Mouse (Mus musculus) ES-E14 (cell line): ENCODE results near the gene Il15ra. TPM values are rescaled to one million over a fixed set of nuclear protein-coding genes. Genes with fewer than 3 reads are reported as not detected.
A peak's percentile ranks its signal among the peaks of the same experiment; 100 is the strongest.

Experiments used
- DNase-seq: peaks from one replicate; pipeline ENCODE4 v3.0.0-alpha.2; 2013; ENCODE audit warnings: low read depth, low spot score
- H3K27ac ChIP-seq: 2 replicates; pipeline ENCODE4 v1.5.1; 2012; ENCODE audit warnings: low read depth, mild to moderate bottlenecking, low read length, moderate library complexity, mixed read lengths; ENCODE audit not compliant: poor library complexity, insufficient read depth, severe bottlenecking
- H3K36me3 ChIP-seq: 2 replicates; pipeline ENCODE4 v1.6.1; 2012; ENCODE audit warnings: mild to moderate bottlenecking, low read length, moderate library complexity, mixed read lengths; ENCODE audit not compliant: control insufficient read depth, poor library complexity, insufficient read depth, severe bottlenecking
- H3K4me1 ChIP-seq, 2 experiments: fragments of 150-350 bp in 1 of 2; sonication (generic) in 1 of 2; 2 replicates each; pipeline ENCODE4 v1.6.1; 2012; ENCODE audit warnings: low read length in 2 of 2, mild to moderate bottlenecking in 1 of 2, mixed read lengths in 1 of 2; ENCODE audit not compliant: control insufficient read depth in 2 of 2, insufficient read depth in 2 of 2, poor library complexity in 1 of 2
- H3K4me3 ChIP-seq, 2 experiments: fragments of 150-350 bp in 1 of 2; sonication (generic) in 1 of 2; 2 replicates each; pipeline ENCODE4 v1.5.1; 2012; ENCODE audit warnings: low read length in 2 of 2, low read depth in 1 of 2, mild to moderate bottlenecking in 1 of 2, mixed read lengths in 1 of 2; ENCODE audit not compliant: insufficient read depth in 1 of 2, poor library complexity in 1 of 2, severe bottlenecking in 1 of 2
- H3K9ac ChIP-seq: 2 replicates; pipeline ENCODE4 v1.6.1; 2012; ENCODE audit warnings: low read depth, mild to moderate bottlenecking, low read length, mixed read lengths; ENCODE audit not compliant: poor library complexity, insufficient read depth, severe bottlenecking
- H3K9me3 ChIP-seq: fragments of 150-350 bp; sonication (generic); 2 replicates; pipeline ENCODE4 v1.6.1; 2012; ENCODE audit warnings: low read depth, mild to moderate bottlenecking, low read length; ENCODE audit not compliant: control insufficient read depth, insufficient read depth
- CHD2 ChIP-seq: IDR thresholded peaks from 2 replicates; pipeline ENCODE4 v1.6.1; 2014; ENCODE audit warnings: mild to moderate bottlenecking, low read depth, low read length, inconsistent platforms
- HCFC1 ChIP-seq: IDR thresholded peaks from 2 replicates; pipeline ENCODE4 v1.6.1; 2012; ENCODE audit warnings: low read length, inconsistent platforms, borderline replicate concordance; ENCODE audit not compliant: insufficient read depth
- MAFK ChIP-seq: IDR thresholded peaks from 2 replicates; pipeline ENCODE4 v1.6.1; 2014; ENCODE audit warnings: mild to moderate bottlenecking, low read depth, low read length, inconsistent platforms; ENCODE audit not compliant: insufficient read depth
- ZC3H11A ChIP-seq: IDR thresholded peaks from 2 replicates; pipeline ENCODE4 v1.6.1; 2012; ENCODE audit warnings: low read depth, mild to moderate bottlenecking, inconsistent platforms, low read length, borderline replicate concordance
- ZNF384 ChIP-seq: IDR thresholded peaks from 2 replicates; pipeline ENCODE4 v1.6.1; 2012; ENCODE audit warnings: low read depth, low read length, inconsistent platforms
- in situ Hi-C, 2 experiments: fragments of 600-800 bp; cut with MboI; formaldehyde crosslinking; loops; one replicate each; pipeline ENCODE4 v1.15.1; 2025; ENCODE audit warnings: low sequenced_read_pairs in 2 of 2, inconsistent platforms in 1 of 2; ENCODE audit not compliant: unreplicated experiment in 2 of 2
- total RNA-seq: library from RNA; depleted of rRNA; stranded (reverse); fragments of 300-350 nt; gene quantifications from 2 replicates; pipeline ENCODE4 v1.2.3, GENCODE M21; 2012; rRNA removed

Il15ra gene
- total RNA-seq, 1 experiment = 2.4 TPM

DNA sequence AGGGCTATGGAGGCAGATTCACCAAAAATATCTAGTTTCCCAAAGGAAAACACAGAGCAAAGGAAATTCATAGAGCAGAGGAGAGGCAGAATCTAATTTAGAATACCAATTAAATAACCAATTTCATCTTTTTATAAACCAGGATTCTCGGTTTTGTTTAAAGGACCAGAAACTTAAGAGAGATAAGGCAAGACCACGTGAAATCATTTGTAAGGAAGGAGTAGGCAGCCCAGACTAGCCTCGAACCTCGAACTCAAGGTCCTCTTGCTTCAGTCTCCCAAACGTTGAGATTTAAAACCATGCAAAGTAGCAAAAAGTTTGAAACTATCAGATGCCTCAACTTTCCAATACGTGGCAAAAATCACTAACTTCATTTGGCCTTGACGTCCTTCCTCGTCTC, 71.3 kb downstream of the Il15ra start:
- in situ Hi-C loops = no loop called here
- H3K27ac ChIP-seq = no peak overlapping the region

GRCm38 (mm10) chr2:11777091-11778068, 72.3 kb downstream of the Il15ra start, which contains the start of the genes Fbh1 and Ankrd16:
Fbh1 (minus strand) TSS chr2:11777582.
Ankrd16 (plus strand) TSS chr2:11777876.
- peaks cover 0 to 5% of the 10 kb centered on the region in 2 experiments; a peak in 1 of 4 replicates for H3K4me1 ChIP-seq
- H3K9ac ChIP-seq = peak within 1 kb of the TSS; percentile 91
- no peak for TF ChIP-seq MAFK
- no peak; the same call in 1 of the 2 replicates for TF ChIP-seq HCFC1
- peak; percentile 96 for TF ChIP-seq CHD2
- DNase-seq = peak; percentile 100
- H3K27ac ChIP-seq = peak within 1 kb of the TSS; percentile 68
- no peaks in the 10 kb centered on the region for H3K9me3 ChIP-seq
- in situ Hi-C loops = no loop called here
- peaks cover 6% of the 10 kb centered on the region; the same call in 1 of the 2 replicates for H3K36me3 ChIP-seq
- peak within 1 kb of the TSS; percentile 91 to 96 for H3K4me3 ChIP-seq

More for the DNA sequence above, 71.3 kb downstream of the Il15ra start:
- peaks cover 6% of the 10 kb centered on the region; the same call in 1 of the 2 replicates for H3K36me3 ChIP-seq
- H3K4me1 ChIP-seq = peaks cover 0 to 5% of the 10 kb centered on the region in 2 experiments; a peak in 1 of 4 replicates
- H3K4me3 ChIP-seq = peak overlapping the region; percentile 90 to 93; a peak in 3 of 4 replicates
- no peak for DNase-seq
- TF ChIP-seq HCFC1 = no peak
- no peak for TF ChIP-seq ZC3H11A
- no peak for TF ChIP-seq MAFK
- no peak for TF ChIP-seq ZNF384
- TF ChIP-seq CHD2 = no peak
- peak overlapping the region; percentile 82; the same call in 1 of the 2 replicates for H3K9ac ChIP-seq
- H3K9me3 ChIP-seq = no peaks in the 10 kb centered on the region

DNA sequence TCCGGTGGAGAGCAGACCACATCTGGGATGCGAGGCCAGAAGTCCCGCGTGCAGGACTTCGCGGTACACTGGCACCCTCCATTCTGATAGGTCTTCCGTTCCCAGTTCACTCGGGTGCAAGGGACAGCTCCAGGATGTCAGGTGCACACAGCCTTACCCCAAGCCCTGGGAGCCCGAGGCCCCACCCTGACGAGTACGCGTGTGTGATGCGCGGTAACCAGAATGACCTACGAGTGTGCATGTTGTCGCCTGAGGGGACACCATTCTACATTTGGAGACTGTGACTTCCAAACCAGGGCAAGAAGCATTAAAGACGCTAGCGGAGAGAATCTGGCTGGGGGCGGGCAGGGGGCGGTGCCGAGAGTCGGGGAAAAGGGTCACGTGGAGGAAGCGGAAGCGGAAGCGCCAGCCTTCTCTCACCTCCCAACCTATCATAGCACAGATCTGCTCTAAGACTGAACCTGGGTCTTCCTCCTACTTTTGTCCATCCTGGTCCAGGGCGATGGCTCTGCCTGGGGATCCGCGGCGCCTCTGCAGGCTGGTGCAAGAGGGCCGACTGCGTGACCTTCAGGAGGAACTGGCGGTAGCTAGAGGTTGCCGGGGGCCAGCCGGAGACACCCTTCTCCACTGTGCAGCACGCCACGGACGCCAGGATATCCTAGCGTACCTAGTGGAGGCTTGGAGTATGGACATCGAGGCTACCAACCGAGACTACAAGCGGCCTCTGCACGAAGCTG, 73.2 kb downstream of the Il15ra start:
- Histone ChIP-seq H3K36me3 (peaks cover 6% of the 10 kb centered on the region; the same call in 1 of the 2 replicates), H3K4me3 (peak overlapping the region; percentile 91 to 96), H3K9me3 (no peaks in the 10 kb centered on the region), H3K9ac (peak overlapping the region; percentile 91), H3K4me1 (peaks cover 0 to 5% of the 10 kb centered on the region in 2 experiments; a peak in 1 of 4 replicates), H3K27ac (peak overlapping the region; percentile 68)
- peak; percentile 76 for DNase-seq
- in situ Hi-C loops = no loop called here
- TF ChIP-seq HCFC1 = no peak
- no peak for TF ChIP-seq MAFK
- no peak for TF ChIP-seq ZNF384
- no peak for TF ChIP-seq ZC3H11A
- TF ChIP-seq CHD2 = no peak

Other genes starting within 250 kb of the Il15ra start
- gene Pfkfb3, start 151.2 kb upstream of the Il15ra start, total RNA-seq = 18.9 and 19.6 TPM in 2 replicates
- 137 and 175 TPM in 2 replicates for gene Rbm17, start 101.1 kb upstream of the Il15ra start, total RNA-seq
- gene Gm17490, start 79.0 kb upstream of the Il15ra start, total RNA-seq = not detected in 2 replicates
- gene Il2ra, start 62.5 kb upstream of the Il15ra start, total RNA-seq = not detected in 2 replicates
- 45.3 and 51.3 TPM in 2 replicates for gene Fbh1, start 72.3 kb downstream of the Il15ra start, total RNA-seq
- 33.6 and 44.6 TPM in 2 replicates for gene Ankrd16, start 72.6 kb downstream of the Il15ra start, total RNA-seq